Mouse (Mus musculus): Measurements from ENCODE around the gene Lrp10.

Gene Lrp10

DNA sequence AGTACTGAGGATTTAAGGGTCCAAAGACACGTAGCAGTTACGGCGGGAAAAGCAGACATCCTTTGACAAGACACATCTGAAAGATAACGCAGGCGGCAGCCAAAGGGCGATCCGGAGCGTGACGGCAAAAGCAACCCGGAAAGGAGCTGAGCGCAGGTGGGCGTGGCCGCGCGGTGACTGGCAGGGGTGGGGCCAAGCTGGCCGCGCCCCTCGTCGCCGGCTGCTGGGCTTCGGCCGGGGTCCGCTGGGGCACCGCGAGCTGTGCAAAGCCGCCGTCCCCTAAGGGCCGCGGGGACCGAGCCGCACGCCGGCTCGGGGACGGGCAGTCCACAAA, at the start of gene Lrp10:
Lrp10 (plus strand) TSS at position 179 of the 334 bp plus-strand sequence.
- DNase-seq: peak; percentile 90

DNA sequence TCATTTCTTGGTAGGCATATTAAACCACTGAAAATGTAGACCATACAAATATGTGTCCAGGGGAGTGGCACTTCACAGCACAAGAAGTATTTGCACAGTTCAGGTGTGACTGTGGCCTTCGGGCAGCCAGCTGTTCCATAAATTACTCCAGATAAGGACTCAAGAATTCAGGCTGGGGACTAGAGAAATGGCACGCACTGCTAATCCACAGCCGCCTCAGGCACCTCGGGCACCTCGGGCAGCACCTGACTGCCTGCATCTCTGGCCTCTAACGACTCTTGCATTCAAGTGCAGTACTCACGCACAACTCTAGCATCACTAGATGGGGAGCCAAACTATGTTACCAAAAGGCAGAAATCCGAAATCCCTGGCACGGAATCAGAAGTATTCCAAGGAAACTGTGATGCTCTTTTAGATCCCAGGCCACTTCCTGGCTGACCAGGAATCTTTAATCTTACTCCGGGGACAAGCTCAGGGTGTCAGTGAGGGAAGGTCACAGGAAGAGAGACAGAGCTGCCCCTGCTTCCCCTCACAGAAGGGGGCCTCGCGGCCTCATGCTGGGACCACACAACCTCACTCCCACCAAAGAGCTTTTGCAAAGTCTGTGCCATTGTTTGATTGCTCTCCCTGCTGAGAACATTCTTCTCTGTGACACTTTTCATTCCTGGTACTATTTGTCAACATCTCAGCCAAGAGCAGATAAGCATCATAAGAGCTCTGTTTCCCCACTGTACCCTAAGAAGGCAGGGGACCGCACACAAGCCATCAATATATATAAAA, 48.5 kb upstream of the Lrp10 start:
- DNase-seq: no peak

DNA sequence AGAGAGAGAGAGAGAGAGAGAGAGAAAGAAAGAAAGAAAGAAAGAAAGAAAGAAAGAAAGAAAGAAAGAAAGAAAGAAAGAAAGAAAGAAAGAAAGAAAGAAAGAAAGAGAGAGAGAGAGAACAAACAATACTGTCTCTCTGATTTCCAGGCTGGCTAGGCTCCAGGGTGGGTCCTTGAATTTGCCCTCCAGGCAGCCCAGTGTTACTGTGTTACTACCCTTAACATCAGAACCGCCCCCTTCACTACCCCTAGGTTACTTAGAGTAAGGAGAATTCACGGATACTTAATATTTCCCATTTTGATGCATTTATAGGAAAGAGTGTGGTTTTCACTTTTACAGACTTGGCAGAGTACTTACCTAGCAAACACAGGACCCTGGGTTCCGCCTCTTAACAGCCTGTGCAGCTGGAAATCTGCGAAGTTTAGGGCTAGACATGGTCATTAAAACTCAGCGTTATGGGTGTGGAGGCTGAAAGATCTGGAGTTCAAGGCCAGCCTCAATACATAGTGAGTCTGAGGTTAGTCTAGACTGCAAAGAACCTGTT, 47.6 kb upstream of the Lrp10 start:
- no peak for DNase-seq

DNA sequence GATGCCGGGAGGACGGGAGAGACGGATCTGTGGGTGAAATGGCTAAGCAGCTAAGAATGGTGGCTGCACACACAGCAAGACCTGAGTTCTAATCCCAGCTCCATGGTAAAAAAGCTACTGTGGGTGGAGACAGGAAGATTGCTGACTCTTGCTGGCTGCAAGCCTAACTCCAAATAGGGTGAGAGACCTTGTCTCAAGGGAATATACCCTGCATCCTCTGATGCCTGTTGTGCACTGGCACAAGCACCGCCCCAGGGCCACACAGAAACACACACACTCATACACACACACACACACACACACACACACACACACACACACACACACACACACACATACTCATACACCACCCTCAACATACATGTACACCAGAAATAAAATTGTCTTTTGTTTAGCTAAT, 47.1 kb upstream of the Lrp10 start:
- DNase-seq: no peak

DNA sequence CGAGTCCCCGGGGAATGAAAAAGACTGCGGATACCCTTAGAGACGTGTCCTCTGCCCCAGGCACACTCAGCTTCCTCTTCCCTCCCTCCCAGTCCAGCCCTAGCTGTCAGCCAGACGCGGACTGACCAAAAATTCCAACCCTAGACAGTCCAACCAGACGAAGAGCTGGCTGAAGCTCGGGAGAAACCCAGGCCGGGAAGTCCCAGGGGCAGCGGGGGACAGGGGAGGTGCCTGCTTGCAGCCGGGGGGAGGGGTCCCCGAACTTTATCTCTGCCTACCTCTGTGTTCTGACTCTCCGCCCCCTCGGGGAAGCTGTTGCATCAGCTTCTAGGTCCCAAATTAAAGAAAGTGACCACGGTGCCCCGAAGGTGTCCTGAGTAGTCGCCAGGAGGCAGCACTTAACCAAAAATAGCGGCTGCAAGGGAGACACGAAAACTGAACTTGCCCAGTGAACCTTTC, 46.3 kb upstream of the Lrp10 start, which contains the start of gene Slc7a7:
Slc7a7 (minus strand) TSS at position 158 of the 459 bp plus-strand sequence.
- DNase-seq: no peak

DNA sequence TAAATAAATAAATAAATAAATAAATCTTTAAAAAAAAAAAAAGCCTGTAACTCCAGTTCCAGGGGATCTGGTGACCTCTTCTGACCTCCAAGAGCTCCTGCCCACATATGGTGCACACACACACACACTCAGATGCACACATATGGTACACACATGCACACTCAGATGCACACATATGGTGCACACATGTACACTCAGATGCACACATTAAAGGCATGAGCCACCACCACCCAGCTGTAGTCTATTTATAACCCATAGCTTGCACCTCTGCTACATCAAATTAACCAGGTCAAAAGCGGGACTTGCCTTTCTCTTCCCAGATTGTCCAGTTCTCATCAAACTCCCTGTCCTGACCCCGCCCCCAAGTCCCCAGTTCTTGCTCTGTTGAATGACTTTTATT, 42.9 kb upstream of the Lrp10 start:
- DNase-seq: no peak

DNA sequence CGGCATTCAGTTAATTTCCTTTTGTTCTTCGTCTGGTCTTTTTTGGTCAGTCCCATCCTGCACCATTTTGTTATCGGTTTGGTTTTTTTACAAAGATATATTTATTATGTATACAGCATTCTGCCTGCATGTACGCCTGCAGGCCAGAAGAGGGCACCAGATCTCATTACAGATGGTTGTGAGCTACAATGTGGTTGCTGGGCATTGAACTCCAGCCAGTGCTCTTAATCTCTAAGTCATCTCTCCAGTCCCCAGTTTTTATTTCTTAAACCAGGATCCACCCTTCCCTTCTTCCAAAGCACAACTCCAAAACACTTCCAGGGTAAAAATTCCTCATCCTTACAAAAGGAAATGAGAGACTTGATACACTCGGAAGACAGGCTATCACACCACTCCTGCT, 40.5 kb upstream of the Lrp10 start:
- no peak for DNase-seq

DNA sequence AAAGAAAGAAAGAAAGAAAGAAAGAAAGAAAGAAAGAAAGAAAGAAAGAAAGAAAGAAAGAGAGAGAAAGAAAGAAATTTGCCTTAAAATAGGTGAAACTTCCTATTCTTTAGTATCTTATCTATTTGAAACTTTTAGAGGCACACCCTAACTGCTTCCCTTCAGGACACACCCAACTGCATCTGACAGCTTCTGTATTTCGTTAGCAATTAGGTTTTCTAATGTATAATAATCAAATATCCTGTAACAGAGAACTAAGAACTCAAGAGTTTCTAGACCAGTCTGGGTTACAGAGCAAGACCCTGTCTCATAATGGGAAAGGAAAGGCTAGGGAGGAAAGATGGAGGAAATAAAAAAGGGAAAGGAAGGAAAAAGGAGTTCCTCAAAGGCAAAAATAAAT, 39.3 kb upstream of the Lrp10 start:
- DNase-seq: no peak

DNA sequence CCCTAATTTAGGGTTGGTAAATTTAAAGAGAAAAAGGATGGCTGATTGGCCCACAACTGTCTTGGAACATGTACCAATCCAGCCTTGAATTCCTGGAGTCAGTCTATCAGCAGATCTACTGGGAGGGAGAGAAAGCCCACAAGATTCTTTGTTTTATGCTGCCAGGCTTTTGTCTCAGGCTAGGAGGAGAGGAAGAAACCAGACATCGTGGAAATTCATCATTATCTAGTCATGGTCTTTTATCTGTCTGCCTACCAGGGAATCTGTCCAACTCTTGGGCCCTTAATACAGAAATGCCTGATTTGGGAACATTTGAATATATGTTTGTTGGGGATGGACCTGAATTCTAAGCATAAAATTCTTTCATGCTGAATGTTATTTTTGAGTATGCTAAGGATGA, 38.4 kb upstream of the Lrp10 start:
- no peak for DNase-seq

DNA sequence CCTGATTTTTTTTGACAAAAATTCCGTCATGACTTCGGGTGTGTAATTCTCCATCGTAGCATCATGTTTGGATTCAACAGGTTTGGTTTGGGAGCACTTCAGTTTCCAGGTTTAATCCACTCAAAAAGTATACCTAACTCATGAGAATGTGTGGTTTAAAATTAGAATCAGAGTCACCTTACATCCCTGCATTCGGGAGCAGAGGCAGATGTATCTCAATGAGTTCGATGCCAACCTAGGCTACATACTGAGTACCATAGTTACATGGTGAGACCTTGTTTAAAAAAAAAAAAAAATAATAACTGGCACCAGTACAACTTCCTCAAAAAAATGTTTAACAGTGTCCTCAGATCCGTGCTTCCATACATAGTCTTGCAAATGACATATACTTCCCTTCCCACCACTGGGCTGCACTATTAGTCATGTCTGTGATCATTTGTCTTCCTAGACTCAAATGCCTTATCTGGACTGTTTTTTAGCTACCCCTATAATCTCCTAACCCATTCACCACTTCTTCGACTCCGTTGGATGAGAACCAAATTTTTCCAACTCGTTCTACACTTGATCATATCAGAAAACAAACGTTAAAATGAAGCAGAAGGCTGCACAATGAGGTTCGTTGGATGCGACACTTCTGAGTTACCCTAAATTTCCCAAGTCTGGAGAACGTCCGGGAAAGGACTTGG, 37.8 kb upstream of the Lrp10 start:
- DNase-seq: no peak

DNA sequence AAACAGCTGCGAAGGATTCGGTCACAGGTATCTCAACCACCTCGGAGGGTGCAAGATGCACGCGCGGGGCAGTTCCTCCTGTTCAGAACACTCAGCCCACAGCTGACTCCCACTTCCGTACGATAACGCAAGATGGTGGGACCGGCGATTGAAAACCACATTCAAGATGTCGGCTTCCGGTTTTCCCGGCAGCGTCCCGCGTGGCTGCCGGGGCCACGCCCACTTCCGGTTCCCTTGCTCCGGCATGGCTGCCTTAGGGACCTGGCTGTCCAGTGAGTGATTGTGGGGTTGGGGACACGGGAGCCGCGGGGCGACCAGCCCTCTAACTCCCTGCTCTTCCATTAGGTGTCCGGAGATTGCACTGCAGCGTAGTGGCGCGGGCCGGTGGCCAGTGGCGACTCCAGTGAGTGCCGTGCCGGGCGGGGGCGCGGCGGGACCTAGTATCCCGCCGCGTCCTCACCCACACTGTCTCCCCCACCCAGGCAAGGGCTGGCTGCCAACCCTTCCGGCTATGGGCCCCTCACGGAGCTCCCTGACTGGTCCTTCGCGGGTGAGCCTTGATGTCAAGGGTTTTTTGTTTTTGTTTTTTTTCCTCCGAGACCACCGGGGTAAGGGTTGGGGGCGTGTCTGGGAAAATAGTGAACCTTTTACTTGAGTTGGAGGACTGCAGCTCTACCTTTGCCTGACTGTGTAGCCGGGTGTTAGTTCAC, 37.1 kb upstream of the Lrp10 start, which contains the start of gene Mrpl52:
Mrpl52 (plus strand) TSS at position 221 of the 710 bp plus-strand sequence.
- DNase-seq: peak; percentile 95

DNA sequence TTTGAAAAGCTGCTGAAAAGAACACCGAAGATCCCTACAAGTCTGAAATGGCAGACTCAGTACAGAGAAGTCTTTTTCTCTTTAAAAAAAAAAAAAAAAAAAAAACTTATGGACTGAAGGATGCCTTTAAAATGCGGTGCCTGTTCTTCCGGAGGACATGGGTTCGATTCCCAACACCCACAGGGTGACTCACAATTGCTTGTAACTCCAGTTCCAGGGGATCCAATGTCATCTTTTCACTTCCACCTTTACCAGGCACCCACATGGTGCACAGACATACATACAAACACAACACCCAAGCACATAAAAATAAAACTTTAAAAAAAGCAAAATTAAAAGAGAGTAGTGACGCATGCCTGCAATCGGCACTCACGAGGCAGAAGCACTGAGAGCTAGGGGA, 36.2 kb upstream of the Lrp10 start:
- no peak for DNase-seq

DNA sequence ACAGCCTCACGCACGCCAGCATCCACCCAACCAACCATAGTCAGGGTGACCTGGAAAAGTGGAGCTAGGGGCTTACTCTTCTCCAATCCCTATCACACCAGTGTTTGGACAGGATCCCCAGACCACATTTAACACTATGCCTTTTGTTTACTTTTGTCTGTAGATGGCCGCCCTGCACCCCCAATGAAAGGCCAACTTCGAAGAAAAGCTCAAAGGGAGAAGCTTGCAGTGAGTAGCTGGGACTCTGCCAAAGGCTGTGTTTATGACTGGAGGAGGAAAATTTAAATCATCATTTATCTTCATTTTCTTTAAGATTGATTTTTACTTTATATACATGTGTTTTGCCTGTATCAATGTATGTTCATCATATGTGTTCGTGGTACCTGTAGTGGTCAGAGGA, 35.5 kb upstream of the Lrp10 start:
- no peak for DNase-seq

DNA sequence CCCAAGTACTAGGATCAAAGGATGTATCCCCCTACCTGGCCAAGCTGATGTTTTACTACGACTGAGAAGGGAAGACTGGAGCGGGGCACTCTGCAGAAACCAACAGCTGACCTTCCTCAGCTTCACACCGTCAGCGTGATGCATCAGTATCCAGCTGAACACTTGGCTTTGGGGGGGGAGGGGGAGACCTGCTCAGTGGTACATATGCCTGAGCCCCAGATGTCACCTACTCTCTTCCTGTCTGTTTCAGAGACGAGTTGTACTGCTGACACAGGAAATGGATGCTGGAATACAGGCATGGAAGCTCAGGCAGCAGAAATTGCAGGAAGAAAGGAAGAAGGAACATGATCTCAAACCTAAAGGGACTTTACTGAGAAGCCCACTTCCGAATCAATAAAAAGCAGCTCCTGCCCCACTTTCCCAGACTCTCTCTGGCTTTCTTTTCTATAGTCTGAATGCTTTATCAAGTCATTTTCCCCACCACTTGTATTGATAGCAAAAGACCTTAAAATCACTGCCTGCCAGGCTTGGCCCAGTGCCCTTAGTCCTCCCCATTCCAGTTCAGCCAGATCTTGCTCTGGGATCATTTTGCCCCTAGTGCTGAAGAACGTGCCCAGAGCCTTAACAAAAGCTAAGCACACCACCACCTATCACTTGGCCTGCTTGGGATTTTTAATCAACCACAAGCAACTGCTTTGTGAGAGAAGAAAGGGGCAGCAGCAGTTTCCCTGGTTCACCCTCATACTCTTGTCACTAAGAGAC, 34.4 kb upstream of the Lrp10 start:
- no peak for DNase-seq

DNA sequence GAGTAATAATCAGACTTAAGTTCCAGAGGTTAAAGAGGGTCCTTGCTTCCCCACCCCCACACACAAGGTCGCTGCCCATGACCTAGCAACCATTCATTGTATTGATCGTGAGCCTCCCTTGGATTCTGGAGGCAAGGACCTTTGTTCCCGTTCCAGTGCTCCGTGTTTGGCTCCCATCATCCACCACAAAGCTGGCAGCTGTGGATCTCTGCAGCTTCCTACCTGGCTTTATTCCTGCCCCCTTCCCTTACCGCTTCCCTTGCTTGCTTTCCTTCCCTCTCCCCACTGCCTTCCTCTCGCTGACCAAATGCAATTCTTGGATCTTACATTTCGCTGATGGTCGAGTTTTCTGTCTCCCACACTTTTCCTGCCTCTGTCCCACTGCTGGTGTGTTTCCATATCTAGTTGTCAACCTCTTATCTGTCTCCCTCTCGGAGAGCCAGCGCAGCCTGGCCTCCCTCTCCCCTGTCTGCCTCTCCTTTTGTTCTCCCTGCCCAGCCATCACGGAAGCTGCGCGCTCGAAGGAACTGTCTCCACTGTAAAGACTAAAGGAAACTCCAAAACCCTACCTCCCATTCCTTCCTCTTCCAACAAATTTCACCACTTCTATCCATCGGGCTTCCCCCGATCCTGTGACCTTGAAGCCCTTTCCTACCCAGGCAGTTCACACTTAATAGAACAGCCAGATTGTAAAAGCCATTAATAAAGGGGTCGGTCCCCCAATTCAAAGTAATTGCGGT, 33.4 kb upstream of the Lrp10 start:
- DNase-seq: no peak

DNA sequence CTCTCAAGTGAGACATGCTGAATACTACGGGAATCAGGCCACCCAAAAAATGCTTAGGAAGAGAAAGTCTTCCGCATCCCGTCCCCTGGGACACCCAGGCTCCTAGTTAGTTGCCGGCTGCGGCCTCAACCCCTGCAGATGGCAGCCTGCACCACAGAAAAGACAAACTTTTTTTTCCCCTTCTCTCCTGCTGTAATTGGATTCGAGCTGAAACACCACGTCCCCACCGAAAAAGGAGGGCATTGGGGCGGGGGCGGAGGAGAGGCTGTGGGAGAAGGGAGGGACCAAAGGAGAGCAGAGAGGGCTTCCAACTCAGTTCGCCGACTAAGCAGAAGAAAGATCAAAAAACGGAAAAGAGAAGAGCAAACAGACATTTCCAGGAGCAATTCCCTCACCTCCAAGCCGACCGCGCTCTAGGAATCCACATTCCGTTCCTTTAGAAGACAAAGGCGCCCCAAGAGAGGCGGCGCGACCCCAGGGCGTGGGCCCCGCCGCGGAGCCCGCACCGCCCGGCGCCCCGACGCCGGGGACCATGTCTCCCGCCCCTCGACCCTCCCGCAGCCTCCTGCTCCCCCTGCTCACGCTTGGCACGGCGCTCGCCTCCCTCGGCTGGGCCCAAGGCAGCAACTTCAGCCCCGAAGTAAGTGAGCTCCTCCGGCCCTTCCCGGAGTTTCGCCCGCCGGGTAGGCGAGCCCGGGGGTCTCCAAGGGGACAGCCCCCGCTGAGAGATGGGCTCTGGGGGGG, 32.4 kb upstream of the Lrp10 start, which contains the start of gene Mmp14:
Mmp14 (plus strand) TSS at position 279 of the 744 bp plus-strand sequence.
- no peak for DNase-seq

DNA sequence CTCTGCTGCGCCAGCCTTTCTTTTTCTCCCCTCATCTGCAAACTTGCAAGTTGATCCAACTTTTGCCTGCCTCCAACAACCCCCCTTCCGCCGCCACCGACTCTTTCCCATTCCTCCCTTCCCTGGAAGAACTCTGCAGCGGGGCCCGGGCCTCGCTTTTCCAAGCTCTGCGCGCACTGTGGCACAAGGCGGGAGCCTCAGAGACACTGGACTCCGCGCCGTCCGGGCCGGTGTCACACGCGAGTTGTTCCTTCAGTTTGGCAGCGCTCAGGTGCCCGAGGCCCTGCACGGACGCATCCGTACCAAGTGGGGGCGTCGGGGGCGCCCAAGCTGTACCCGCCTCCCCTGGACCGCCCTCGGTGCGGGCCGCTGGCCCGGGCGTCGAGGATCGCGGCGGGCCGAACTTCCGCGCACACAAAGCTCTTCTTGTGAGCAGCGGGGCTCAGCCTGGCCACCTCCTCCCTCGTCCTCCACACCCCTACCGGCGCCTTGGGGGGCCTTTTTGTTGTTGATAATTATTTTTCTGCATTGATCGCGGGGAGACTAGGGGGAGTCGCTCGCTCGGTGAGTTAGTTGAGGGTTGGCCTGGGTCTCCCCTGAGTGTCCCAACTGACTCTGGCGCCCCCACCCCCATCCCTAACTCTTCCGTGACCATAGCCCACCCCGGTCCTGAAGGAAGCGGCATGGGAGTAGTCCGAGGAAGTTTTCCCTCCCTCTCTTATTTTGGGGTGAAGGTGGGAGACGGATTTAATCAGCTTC, 31.7 kb upstream of the Lrp10 start:
- DNase-seq: no peak

DNA sequence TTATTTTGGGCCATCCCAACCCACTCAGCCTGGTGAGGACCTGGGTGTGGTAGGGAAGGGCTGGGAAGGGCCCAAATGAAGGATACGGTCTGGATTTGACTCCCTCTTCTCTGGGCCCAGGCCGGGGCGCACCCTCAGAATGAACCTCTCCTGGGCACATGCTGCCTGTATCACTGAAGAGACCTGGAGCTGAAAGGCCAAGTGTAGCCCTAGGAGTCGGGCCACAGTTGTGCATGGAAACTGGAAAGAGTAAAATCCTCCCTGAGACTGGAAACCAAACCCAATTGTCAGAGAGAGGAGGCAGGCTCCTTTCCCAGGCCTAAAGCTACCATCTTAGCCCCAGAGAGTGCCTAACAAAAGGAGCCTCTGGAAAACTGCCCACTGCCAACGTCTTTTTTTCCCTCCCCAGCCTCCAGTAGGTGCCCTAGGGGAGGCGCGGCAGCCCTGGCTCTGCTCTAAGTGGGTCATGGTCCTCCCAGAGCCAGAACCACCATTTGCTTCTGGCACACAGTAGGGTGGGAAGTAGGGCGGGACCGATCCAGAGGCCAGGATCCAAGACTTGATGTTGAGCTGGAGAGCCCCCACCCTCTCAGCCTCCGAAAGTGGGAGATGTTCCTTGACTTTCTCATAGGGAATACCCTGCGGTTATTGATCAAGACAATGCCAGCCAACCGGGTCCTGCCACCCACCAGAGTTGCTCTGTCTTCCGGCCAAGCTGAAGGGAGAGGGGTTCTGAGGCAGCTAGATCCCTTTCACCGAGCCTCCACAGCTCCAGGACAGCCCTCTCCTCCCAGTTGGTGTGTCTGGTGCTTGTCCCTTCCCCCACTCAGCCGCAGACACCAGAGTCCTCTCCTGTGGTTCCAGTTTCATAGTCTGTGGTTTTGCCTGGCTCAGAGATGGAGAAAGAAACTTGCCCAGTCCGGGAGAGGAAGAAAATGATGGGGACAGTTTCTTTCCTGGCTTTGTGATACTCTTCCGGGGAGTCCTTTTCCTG, 30.8 kb upstream of the Lrp10 start:
- DNase-seq: no peak

DNA sequence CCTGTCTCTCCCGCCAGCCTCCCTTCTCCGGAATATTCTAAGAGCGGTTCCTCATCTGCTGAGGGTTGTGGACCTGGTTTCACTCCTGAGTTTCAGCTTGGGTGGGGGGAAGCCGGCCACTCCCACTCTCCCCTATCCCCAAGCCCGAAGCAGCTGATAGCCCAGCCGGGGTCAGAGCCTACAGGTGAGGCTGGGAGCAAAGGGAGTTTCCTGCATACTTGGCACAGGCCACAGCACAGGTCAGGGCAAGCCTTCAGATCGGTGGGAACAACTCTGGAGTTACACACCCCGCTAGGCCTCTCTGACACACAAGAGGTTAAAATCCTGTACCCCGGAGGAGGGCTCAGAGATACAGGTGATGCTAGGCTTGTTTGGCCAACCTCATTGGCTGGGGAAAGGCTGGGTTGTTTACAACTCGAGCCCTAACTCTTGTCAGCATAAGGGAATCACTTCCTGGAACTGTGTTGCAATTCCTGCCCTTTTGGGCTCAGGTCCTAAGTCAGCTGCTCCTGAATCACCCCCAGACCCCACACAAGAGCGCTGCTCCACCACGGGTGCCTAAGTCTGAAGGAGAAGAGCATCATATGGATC, 29.9 kb upstream of the Lrp10 start:
- no peak for DNase-seq

All from kidney, adult 9 months (tissue).